Mouse (Mus musculus): ENCODE measurements around the gene Fxyd5.

Fxyd5 gene

DNA sequence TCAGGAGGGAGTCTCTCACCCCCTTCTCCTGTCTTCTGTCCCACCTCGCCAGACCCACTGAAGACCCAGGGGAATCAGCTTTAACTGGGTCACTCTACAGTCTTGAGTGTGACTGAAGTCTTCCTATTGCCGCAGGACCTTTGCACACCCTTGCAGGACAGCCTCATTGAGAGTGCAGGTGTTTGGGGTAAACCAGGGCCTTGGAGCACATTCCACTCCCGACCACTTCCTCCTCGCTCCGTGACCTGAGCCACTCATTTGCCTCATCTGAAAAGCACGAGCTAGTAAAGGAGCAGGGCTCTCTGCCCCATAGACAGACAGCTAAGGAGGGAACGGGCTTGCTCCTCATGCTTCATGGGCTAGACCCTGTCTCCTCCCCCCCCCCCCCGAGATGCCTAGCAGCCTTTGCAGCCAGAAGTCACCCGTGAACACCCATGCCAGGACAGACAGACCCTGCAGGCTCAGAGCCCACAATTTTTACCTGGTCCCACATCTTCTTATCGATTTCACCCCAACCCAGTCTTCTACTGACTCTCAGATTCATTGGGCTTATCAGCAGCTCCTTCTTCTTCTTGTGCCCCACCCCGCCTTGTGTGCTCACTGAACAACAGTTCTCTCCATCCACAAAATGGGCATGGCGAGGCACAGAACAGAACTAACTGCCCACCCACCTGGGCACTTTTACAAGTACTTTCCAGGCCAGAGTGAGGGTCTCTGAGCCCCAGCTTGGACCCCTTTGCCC, 1.8 kb downstream of the Fxyd5 start:
- no peak for DNase-seq (ENCODE audit: low spot score)

DNA sequence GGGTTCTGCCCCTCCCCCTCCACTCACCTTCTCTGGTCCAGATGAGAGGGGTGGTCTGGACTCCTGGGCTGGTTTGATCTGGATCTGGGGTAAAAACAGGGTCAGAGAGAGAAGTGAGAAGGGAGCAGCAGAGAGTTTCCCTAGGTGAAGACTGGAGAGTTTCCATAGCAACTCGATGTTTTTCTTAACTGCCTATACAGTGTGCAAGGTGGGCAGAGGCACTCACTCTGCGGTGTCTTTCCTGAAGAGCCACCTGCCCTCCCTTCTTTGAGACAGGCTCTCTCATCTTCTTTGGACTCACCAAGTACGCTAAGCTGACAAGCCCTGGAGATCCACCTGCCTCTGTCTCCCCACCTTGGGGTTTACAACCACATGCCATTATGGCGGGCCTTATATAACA, 3.3 kb downstream of the Fxyd5 start:
- no peak for DNase-seq (ENCODE audit: low spot score)

DNA sequence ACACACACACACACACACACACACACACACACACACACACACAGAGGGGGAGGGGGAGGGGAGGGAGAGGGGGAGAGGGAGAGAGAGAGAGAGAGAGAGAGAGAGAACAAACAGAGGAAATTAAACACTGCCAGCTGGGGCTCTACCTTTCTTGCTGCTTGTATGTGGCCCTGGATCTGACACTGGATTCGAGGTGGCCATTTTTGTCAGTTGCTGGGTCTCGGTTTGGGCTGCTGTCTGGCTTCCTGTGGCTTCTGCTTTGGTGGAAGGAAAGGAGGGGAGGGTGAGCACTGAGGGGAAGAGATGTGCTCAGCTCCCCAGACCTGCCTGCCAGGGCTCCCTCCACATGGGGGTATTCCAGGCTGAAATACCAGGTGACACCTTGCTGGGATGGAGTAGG, 4.6 kb downstream of the Fxyd5 start:
- no peak for DNase-seq (ENCODE audit: low spot score)

DNA sequence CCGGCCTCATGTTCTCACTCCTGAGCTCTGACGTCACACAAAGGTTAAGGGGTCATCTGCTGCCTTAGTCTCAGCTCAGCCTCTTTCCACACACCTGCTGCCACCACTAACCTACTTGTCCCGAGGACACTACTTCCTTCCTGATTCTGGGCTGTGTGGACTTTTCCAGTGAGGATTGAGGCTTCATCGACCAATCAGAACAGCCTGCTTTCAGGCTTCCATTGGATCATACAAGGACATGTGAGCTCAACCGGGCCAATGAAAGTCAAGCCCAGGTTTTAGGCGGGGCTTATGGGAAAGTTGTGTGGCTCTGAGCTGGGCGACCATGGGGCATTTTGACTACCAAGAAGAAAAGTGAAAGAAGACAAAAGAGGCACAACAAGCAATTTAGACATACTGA, 5.4 kb downstream of the Fxyd5 start:
- DNase-seq (ENCODE audit: low spot score), result no peak

DNA sequence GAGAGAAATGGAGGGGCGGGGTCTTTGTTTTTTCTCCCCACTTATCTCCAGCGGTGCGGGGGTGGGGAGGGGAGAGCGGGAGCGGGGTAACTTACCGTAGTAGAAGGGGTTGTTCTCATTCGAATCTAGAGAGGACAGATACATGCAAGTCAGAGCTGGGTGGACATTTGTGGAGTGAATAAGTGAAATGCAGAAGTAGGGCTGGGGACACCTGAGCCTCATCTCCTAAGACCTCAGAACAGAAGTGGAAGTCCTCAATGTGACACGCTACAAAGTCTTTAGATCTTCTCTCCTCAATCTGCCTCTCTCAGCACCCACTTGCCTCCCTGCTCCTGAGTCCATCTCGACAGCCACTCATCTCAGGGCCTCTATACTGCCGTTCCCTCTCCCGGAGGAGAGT, 7.0 kb downstream of the Fxyd5 start:
- no peak for DNase-seq (ENCODE audit: low spot score)

DNA sequence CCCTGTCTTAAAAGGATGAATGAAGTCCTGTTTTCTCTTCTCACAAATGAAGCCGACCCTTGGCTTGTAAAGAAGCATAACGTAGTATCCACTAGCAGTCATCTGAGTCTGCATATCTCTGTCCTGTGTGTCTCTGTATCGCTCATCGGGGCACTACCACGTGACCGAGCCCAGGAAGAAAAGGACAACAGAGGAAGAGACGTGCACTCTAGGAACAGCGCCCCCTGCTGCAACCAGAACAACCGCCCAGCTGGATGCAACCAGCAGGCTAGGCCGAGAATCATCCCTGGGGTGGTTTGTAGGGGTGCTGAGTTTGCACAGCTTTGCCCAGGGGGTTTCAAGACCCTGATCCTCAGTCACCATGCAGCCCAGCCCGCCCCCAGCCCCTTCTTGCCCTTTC, 7.5 kb downstream of the Fxyd5 start:
- DNase-seq (ENCODE audit: low spot score), result no peak

DNA sequence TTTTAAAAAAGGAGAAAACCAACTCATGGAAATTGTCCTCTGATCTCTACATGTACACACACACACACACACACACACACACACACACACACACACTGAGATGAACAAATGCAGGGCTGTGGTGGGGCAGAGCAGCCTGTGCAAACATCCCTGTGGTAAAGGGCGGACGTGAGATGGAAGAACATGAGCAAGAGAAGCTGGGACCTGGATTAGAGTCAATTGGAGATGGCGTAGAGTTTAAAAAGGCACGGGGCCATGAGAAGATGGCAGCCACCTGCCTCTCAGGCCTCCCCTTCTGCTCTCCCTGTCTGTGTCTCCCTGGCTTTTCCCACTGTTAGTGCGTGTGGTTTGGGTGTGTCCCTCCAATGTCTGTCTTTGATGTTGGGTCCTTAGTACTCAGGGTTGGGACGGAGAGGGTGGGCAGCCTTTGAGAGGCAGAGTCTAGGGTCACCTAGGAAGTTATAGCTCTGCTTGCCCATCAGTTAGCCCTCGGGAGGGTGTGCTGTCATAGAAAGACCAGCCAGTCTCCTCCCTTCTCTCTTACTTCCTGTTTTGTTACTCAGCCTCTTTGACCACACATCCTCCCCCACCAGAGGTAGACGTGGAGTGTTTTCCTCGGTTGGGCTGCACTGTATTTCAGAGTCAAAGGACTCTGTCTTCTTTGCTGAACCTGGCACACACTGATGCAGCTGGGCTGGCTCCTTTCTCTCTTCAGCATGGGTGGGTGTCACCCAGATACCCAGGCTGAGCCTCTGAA, 8.7 kb downstream of the Fxyd5 start:
- no peak for DNase-seq (ENCODE audit: low spot score)

DNA sequence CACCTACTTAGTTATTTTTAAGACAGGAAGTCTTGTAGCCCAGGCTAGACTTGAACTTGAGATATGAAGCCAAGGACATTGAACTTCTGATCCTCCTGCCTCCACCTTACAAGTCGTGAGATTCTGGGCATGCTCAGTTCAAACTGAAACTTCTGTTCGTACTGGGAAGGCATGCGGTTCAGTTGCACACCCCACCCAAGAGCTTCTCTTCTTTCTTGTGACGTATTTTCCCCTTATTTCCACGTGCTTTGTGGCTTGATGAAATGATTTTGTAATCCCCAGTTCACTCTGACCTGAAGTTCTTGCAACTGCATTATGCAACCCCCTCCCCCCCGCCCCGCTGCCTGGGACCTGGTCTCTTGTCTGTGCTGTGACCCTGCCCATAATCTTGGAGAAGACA, 10.6 kb downstream of the Fxyd5 start:
- DNase-seq (ENCODE audit: low spot score), result no peak

DNA sequence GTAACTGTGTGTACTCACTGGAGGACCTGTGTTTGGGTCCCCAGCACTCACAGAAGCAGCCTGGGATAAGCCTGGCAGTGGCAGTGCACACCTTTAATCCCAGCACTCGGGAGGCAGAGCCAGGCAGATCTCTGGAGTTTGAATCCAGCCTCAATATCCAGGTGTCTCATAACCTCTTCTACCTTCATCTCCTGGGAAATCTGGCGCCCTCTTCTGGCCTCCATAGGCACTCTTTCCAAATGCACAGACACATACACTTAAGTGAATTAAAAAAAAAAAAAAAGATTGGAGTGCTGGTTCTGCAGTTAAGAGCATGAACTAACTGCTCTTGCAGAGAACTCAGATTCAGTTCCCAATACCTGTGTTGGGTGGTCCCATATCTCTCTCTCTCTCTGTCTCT, 11.6 kb downstream of the Fxyd5 start:
- no peak for DNase-seq (ENCODE audit: low spot score)

DNA sequence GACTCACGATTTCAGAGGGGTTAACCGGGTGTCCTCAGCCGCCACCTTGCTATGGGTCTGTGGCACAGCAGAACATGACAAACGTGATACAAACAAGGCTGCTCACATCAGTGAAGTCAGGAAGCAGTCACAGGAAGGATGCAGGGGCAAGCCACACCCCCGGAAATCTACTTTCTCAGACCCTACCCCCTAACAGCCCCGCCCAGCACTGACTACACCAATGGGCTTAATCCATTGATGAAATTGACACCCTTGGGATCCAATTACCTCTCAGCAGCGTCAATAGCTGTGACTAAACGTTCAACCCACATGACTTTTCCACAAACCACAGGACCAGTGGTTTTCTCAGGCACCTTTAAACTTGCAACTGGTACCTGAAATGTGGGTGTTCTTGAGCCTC, 13.7 kb downstream of the Fxyd5 start:
- DNase-seq (ENCODE audit: low spot score), result no peak

DNA sequence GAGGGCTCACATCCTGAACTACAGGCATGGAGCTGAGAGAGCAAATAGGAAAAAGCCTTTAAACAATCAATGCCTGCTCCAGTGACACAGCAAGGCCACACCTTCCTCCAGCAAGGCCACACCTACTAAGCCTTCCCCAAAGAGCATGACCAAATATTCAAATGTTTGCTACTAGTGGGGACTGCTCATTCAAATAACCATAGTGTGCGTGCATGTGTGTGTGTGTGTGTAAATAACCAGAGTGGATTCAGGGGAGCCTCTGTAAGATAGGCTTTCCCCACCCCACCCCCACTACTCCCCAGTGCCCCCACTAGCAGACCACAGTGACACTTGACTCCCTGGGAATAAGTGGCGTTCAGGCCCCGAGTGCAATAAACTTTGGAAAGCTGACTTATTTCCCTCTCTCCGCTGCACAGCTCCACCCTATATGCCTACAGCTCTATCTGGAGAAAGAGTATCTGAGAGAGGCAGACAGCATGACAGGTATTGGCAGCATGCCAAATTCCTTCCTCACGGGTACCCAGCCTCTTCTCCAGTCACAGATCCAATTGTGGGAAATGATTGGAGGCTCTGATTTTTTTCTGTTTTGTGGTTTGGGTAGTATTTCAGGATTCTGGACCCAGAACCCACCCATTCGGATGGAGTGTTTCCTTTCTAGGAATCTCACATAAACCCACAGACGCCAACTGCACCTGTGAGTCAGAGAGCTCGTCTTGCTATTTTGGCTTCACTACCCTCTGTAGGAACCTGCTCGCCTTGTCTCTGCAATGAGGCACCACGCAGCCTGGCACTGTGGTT, 25.0 kb downstream of the Fxyd5 start:
- DNase-seq (ENCODE audit: low spot score), result no peak

DNA sequence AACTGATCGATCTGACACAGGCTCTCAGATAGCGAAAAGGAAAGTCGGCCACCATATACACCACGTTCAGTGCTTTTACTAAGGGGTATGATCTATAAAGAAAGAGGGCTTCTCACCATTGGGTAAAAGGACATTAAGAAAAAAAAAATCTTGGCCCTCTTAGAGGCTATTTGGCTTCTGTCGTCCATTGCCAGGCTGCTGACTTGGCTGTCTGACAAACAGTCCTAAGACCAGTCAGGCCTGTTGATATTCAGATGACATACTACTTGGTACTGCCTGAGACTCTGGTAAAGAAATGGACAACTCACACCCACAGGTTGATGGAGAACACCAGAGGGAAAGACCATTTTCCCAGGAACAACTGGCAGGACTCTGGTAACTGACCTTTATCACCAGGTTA, 29.3 kb downstream of the Fxyd5 start:
- no peak for DNase-seq (ENCODE audit: low spot score)

DNA sequence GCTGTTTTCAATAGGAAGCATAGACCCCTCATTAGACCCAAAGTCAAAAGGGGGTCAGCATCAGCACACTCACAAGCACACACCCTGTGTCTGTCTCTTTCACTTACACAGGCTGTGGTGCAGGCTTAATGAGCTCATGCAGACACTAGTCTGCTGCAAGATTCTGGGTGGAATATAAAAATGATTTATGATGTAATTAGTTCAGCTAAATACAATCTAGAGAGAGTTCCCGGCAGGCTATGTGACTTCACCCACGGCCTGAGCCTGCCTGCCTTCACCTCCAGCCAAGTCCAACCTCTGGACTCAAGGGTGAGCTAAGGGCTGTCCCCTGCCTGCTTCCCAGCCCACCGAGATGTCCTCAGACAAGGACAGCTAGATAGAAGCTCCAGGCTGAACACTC, 33.4 kb downstream of the Fxyd5 start:
- no peak for DNase-seq (ENCODE audit: low spot score)

DNA sequence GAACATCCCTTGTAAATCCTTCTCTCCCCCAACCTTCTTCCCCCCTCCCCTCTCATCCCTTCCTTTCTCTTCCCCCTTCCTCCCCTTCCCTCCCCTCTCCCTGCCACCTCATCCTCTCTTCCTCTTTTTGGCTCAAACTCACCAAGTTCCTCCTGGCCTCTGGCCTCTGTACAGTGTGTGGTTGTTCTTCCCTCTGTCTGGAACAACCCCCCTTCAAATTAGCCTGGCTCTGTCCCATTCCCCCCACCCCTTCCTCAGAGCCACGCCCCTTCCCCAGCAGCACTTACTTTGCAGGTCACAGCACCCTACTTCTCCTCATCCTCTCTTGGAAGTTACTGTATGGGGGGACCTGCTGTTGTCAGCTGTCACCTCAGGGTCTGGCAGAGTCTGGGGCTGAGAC, 34.1 kb downstream of the Fxyd5 start:
- no peak for DNase-seq (ENCODE audit: low spot score)

DNA sequence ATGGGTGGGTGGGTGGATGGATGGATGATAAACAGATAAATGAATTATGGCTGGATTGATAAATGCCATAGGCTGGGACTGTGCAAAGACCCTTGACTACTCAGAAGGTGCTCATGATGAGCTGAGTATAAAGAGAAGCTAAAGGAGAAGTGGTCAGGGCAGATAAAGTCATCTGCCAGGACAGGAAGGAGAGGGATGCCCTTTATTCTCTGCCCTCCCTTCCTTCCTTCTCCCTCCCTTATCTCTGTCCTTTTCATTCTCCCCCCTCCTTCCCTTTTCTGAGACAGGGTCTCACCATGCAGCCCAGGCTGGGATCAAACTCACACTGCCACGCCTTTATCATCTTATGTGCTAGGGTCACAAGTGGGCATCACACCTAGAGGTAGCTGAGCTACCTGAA, 34.5 kb downstream of the Fxyd5 start:
- no peak for DNase-seq (ENCODE audit: low spot score)

DNA sequence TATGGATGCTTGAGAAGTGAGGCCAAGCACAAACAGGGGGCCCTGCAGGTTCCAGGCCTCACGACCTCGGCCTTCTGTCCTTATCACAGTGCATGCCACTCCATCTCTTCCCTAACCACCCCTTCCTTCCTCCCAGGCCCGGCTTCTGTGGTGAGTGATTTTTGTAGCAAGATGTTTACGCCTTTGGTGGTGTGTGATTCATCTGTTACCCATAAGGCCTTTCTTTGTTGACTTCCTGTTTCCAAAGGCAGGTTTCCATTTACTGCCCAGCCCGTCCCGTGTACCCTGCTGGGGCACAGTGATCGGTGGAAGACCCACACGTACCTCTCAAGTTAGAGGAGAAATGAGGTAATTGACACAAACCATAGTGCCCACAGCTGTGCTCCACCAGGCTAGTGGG, 39.6 kb downstream of the Fxyd5 start:
- DNase-seq (ENCODE audit: low spot score), result no peak

DNA sequence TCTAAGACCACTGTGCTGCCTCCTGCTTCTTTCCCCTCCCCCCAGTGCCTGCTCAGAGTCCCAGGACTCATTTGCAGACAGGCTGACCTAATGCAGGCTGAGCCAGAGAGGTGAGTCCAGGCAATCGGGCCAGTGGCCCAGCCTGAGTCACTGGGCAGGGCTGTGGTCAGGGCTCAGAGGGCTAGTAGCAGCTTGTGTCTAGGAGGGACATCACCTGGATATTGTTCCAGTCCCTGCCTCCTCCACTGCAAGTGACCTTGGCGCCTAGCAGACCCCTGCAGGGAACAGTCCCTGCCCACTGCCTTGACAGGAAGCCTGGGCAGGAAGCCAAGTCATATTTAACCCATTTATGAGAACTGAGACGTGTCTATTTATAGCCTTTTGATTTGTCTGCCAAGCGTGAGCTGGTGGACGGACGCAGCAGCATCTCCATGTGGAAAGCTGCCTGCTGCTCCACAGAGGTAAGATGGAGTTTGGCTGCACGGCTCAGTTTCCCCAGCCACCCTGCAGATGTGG, 41.7 kb downstream of the Fxyd5 start:
- no peak for DNase-seq (ENCODE audit: low spot score)

DNA sequence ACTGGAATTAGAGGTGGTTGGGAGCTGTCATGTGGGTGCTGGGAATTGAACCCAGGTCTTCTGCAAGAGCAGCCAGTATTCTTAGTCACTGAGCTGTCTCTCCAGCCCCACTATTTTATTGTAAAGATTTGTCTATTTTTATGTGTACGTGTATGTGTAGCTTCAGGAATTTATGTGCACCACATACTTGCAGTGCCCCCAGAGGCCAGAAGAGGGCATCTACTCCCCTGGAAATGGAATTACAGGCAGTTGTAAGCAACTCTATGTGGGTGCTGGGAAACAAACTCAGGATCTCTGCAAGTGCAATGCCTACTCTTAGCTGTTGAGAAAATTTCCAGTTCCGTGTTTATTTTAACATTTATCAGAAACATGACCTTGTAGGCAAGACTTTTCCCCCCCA, 45.8 kb downstream of the Fxyd5 start:
- DNase-seq (ENCODE audit: low spot score), result no peak

DNA sequence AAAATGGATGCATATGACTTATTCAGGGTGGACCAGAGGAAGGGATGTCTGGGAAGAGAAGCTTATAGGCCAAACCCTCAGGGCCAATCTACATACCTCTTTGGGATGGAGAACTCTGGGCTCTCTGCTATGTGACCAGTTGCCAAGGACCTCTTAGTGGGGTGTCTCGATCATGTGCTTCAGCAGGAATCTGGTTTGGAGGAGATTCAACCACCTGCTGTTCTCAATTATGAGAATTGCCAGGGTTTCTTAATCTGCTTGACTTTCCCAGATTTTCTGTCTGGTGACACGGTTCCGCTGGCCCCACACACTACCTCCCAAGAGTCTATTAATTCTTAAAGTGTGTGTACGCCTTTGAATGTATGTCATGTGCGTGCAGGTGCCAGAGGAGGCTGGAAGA, 48.3 kb downstream of the Fxyd5 start:
- DNase-seq (ENCODE audit: low spot score), result no peak

DNA sequence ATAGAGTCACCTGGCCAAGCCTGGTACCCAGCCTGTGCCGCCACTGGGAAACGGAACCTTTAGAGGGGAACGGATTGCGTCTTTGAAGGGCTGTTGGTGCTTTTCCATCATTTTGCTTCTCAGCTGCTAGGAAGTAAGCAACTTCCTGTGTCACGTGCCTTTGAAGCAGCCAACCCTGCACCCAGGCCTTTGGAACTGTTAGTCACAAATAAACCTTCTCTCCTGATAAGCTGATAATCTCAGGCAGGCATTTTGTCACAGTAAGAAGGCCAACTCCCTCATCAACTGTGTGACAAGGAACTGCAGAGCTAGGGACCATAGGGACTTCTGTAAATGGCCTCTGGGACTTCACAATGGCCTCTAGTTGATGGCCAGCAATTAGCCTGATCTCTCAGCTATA, 50.1 kb downstream of the Fxyd5 start:
- no peak for DNase-seq (ENCODE audit: low spot score)

DNA sequence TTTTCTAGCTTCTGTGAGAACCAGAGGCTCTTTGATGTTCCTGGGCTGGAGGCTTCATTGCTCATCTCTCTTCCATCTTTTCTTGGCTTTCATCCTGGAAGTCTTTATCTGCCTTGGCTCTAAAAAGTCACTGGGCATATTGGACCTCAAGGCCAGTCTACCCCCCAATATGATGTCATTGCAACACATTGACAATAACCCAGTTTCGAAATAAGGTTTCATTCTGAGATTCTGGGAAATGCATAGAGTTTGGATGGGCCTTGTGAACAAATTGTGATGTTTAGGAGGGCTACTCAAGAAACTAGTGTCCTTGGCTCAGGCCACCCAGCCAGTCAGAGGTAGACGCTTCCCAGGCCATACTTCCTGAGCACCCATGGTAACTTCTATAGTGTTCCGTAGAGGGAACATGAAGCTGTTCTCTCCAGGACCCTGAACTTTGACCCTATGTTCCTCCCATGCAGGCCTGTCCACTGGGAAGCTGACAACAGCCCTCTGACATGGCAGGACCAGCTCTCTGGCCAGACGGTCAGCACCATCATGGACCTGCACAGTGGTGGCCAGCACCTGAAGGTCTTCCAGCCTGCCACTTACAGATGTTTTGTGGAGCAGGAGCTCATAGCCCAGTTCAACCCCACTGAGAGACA, 53.6 kb downstream of the Fxyd5 start:
- DNase-seq (ENCODE audit: low spot score), result no peak

DNA sequence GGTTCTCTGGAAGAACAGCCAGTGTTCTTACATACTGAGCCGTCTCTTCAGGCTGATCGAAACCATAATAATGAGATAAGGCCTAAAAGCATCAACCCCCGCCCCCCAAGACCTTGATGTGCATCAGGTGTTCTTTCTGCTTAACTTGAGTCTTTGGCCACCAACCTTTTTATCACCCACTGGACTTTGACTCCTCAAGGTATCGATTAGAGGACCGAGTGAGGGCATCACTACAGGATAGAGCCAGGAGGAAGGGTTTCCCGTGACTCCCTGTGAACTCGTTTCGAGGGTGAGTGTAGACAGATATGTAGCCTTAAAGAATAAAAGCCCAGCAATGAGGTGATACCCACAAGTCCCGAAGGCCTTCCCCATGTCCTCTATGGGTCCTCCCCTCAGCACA, 56.9 kb downstream of the Fxyd5 start:
- no peak for DNase-seq (ENCODE audit: low spot score)

Measured in retina, embryonic 14.5 days (tissue).